Mouse (Mus musculus): ENCODE results near the gene 2410004P03Rik. TPM values are rescaled to one million over a fixed set of nuclear protein-coding genes. Genes with fewer than 3 reads are reported as not detected.

The 2410004P03Rik gene
- total RNA-seq, 2 experiments from 2014 or later = 0.25 to 0.61 TPM

Other genes starting within 250 kb of the 2410004P03Rik start
- under 1 TPM; 0.61 to 0.72 TPM for gene Greb1, start 210.8 kb downstream of the 2410004P03Rik start, total RNA-seq (2021)
- 10 to 100 TPM; 32.2 to 33.8 TPM for gene E2f6, start 200.8 kb downstream of the 2410004P03Rik start, total RNA-seq (2021)
- gene Rock2, start 116.8 kb downstream of the 2410004P03Rik start, total RNA-seq (2021) = 100 to 1,000 TPM; 136 to 137 TPM
- gene Pqlc3, start 11.3 kb downstream of the 2410004P03Rik start, total RNA-seq (2021) = 1 to 10 TPM; 1.0 to 1.2 TPM
- 10 to 100 TPM; 35.2 to 40.0 TPM for gene Kcnf1, start 165.2 kb upstream of the 2410004P03Rik start, total RNA-seq (2021)

Data from layer of hippocampus, postnatal 36 days (tissue).